Mouse (Mus musculus) NIH3T3 (cell line): ENCODE measurements around the gene Abcc4.

Experiments used
- DNase-seq: peaks from one replicate; pipeline ENCODE4 v3.0.0-alpha.2; 2012; ENCODE audit warnings: low read depth

The Abcc4 gene

GRCm38 (mm10) chr14:118705808-118706731, at the start of gene Abcc4:
Gene Abcc4, minus strand, starts transcription at chr14:118706219.
- DNase-seq: peak; percentile 61

- DNase-seq: no peak
Measured at GRCm38 (mm10) chr14:118751193-118751753, 45.3 kb upstream of the Abcc4 start.

GRCm38 (mm10) chr14:118750505-118751192, 44.6 kb upstream of the Abcc4 start:
- DNase-seq: no peak

- no peak for DNase-seq
Measured at GRCm38 (mm10) chr14:118749715-118750114, 43.7 kb upstream of the Abcc4 start.

- DNase-seq: no peak
Measured at GRCm38 (mm10) chr14:118749068-118749467, 43.0 kb upstream of the Abcc4 start.

GRCm38 (mm10) chr14:118742862-118743261, 36.8 kb upstream of the Abcc4 start:
- no peak for DNase-seq

GRCm38 (mm10) chr14:118741780-118742179, 35.8 kb upstream of the Abcc4 start:
- no peak for DNase-seq

- no peak for DNase-seq
Measured at GRCm38 (mm10) chr14:118737251-118737888, 31.4 kb upstream of the Abcc4 start.

GRCm38 (mm10) chr14:118735114-118735513, 29.1 kb upstream of the Abcc4 start:
- peak; percentile 6 for DNase-seq

- DNase-seq: peak; percentile 57
Measured at GRCm38 (mm10) chr14:118733146-118733545, 27.1 kb upstream of the Abcc4 start.

- no peak for DNase-seq
Measured at GRCm38 (mm10) chr14:118730631-118731030, 24.6 kb upstream of the Abcc4 start.

- DNase-seq: no peak
Measured at GRCm38 (mm10) chr14:118725467-118725866, 19.4 kb upstream of the Abcc4 start.

GRCm38 (mm10) chr14:118723920-118724693, 18.1 kb upstream of the Abcc4 start:
- no peak for DNase-seq

GRCm38 (mm10) chr14:118719566-118720174, 13.7 kb upstream of the Abcc4 start:
- no peak for DNase-seq

- no peak for DNase-seq
Measured at GRCm38 (mm10) chr14:118718576-118718975, 12.6 kb upstream of the Abcc4 start.

- no peak for DNase-seq
Measured at GRCm38 (mm10) chr14:118716372-118717312, 10.6 kb upstream of the Abcc4 start.

GRCm38 (mm10) chr14:118714720-118715119, 8.7 kb upstream of the Abcc4 start:
- DNase-seq: no peak

- no peak for DNase-seq
Measured at GRCm38 (mm10) chr14:118714320-118714719, 8.3 kb upstream of the Abcc4 start.

- no peak for DNase-seq
Measured at GRCm38 (mm10) chr14:118713869-118714268, 7.8 kb upstream of the Abcc4 start.

- DNase-seq: peak; percentile 29
Measured at GRCm38 (mm10) chr14:118713408-118713807, 7.4 kb upstream of the Abcc4 start.
